Mouse (Mus musculus) olfactory bulb, adult 2 months (tissue): ENCODE results near the gene Ugt1a1.

ENCODE experiments used
- CTCF ChIP-seq: fragments of 200-500 bp; IDR thresholded peaks from 2 replicates; pipeline ENCODE4 v1.5.1; 2012; ENCODE audit warnings: low read depth, mild to moderate bottlenecking, low read length, moderate library complexity; ENCODE audit not compliant: insufficient read depth
- POLR2A ChIP-seq: fragments of 200-500 bp; IDR thresholded peaks from 2 replicates; pipeline ENCODE4 v1.6.1; 2012; ENCODE audit warnings: mild to moderate bottlenecking, low read depth, low read length, moderate library complexity; ENCODE audit not compliant: insufficient read depth

GRCm38 (mm10) chr1:88215466-88216380 lies 4.0 kb downstream of the Ugt1a1 start:
- TF ChIP-seq CTCF (no peak), POLR2A (no peak)
